8 mouse cellular contexts compared by ENCODE assay signal in the genomic region with DNA sequence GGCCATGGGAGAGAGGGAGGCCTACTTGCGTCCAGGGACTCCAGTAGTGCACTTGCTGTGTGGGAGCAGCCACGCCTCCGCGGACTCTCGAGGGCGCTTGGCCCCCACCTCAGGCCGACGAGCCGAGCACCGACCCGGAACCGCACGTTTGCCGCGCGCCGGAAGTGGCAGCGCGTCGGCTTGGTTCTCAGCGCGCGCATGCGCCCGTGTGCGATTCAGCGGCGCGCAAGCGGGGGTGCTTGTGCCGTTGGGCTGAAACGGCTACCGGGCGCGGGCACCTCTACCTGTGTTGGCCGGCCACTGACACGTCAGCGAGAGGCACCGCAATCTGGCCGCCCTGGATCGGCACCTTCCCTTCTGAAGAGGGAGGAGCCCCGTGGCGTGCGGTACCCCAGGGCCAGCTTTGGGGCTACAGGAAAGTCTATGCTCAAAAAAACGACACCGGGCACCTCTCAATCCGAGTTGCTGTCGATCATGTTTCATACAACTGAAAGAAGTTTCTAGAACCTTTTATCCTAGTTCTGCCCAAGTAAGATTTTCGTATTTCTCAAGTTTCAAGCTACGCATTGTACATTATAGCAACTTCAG. TPM values are rescaled to one million over a fixed set of nuclear protein-coding genes. Genes with fewer than 3 reads are reported as not detected.
DNase-seq lines count a peak whose midpoint lies in the region; ATAC-seq and TF ChIP-seq lines count a peak whose summit lies in the region.

A gene (minus strand): TSS at position 142 of the 588 bp plus-strand sequence.

- H3K36me3 ChIP-seq in hindbrain, postnatal 0 days (ENCODE audit: insufficient read depth, low read length), result peaks cover 6% of the 10 kb centered on the region; the same call in 1 of the 2 replicates

- peak within 1 kb of the TSS; percentile 86 for H3K4me2 ChIP-seq in hindbrain, postnatal 0 days (ENCODE audit: low read depth, low read length)

- peak within 1 kb of the TSS; percentile 85 for H3K4me3 ChIP-seq in gastrocnemius, adult 2 months
- H3K4me3 ChIP-seq in hindbrain, postnatal 0 days (ENCODE audit: low read length), result peak within 1 kb of the TSS; percentile 94
- H3K4me3 ChIP-seq in left cerebral cortex, adult 2 months, result peak within 1 kb of the TSS; percentile 99

- no peaks in the 10 kb centered on the region for H3K27me3 ChIP-seq in hindbrain, postnatal 0 days (ENCODE audit: insufficient read depth, low read length)

- no peaks in the 10 kb centered on the region for H3K4me1 ChIP-seq in hindbrain, postnatal 0 days (ENCODE audit: insufficient read depth, low read length)

- H3K27ac ChIP-seq in gastrocnemius, adult 2 months, result peak within 1 kb of the TSS; percentile 98
- H3K27ac ChIP-seq in hindbrain, postnatal 0 days, result peak within 1 kb of the TSS; percentile 89
- peak within 1 kb of the TSS; percentile 97 for H3K27ac ChIP-seq in left cerebral cortex, adult 2 months

- H3K9ac ChIP-seq in hindbrain, postnatal 0 days (replicated peaks; ENCODE audit: low read length), result peak within 1 kb of the TSS; percentile 92

- intact Hi-C loops in gastrocnemius, adult 2 months (cut with DNase I), result loop anchor here (5.0 kb wide), 1 partner anchor 127 kb away; a partner anchor contains a TSS
- intact Hi-C loops in left cerebral cortex, adult 2 months (cut with DNase I), result loop anchor here (2.0 kb wide), 2 partner anchors 57 to 125 kb away; a partner anchor contains a TSS

- TF ChIP-seq CTCF in gastrocnemius, adult 2 months (IDR thresholded peaks at IDR 0.05), result no peak
- TF ChIP-seq CTCF in hindbrain, postnatal 0 days (IDR thresholded peaks at IDR 0.05; ENCODE audit: low read depth), result no peak
- TF ChIP-seq CTCF in left cerebral cortex, adult 2 months (IDR thresholded peaks at IDR 0.05), result no peak

- no peaks in the 10 kb centered on the region for H3K9me3 ChIP-seq in hindbrain, postnatal 0 days (ENCODE audit: low read length)

- peak; percentile 84 for DNase-seq in WW6 (ENCODE audit: low read depth, low spot score)
- DNase-seq in cerebellum, postnatal 4 days (ENCODE audit: low spot score in 2 of 2), result peak; percentile 84 to 88
- peak; percentile 94 for DNase-seq in gastrocnemius, adult 2 months
- DNase-seq in hindbrain, postnatal 0 days (ENCODE audit: low spot score), result peak; percentile 97
- DNase-seq in left cerebral cortex, adult 2 months (ENCODE audit: extremely low spot score in 1 of 2, low spot score in 2 of 2), result peak; percentile 91
- peak; percentile 88 for DNase-seq in right cerebral cortex, adult 2 months (ENCODE audit: low spot score in 2 of 2)
- DNase-seq in urinary bladder, postnatal 14 days (ENCODE audit: low spot score), result peak; percentile 92

- 1% methylated on average over 50 of the region's 50 CpGs for WGBS in hindbrain, postnatal 0 days

- ATAC-seq in hindbrain, postnatal 0 days, result peak; percentile 99
- peak; percentile 98 for ATAC-seq in megakaryocyte, adult 5-6 weeks (ENCODE audit: poor library complexity, severe bottlenecking)

RNA-seq across cellular contexts. Expression of the gene that starts here (rescaled TPM):
- 10 to 100 TPM; 12.9 to 13.9 TPM for total RNA-seq in gastrocnemius, adult 2 months (2021)
- total RNA-seq in hindbrain, postnatal 0 days (2014; rRNA removed), result 12.8 and 17.4 TPM in 2 replicates
- 27.7 and 30.3 TPM in 2 replicates for polyA plus RNA-seq in hindbrain, postnatal 0 days (2015; fragmentation: Nextera tagmentation; extraction: Ambion mirVana)
- total RNA-seq in left cerebral cortex, adult 2 months (2021), result 10 to 100 TPM; 30.3 to 31.1 TPM
- total RNA-seq in megakaryocyte, adult 5-6 weeks (2015), result 10.4 and 11.8 TPM in 2 replicates
- total RNA-seq in megakaryocyte, adult 5-6 weeks (2017), result 22.1 and 24.6 TPM in 2 replicates

Comparison
In these comparisons a context has a peak if more than half of its experiments do, and no peak if none do; other contexts are left out.
1. Peak in every context shown above with its lines: DNase-seq, ATAC-seq, H3K4me3 ChIP-seq and H3K27ac ChIP-seq.